Mouse (Mus musculus): ENCODE data around the gene Vrk2.

GRCm38 (mm10) chr11:26526861-26527260 lies 66.9 kb downstream of the Vrk2 start:
- TF ChIP-seq CTCF (IDR thresholded peaks at IDR 0.05; ENCODE audit: insufficient read depth, low read length): no peak
- TF ChIP-seq POLR2A (IDR thresholded peaks at IDR 0.05; ENCODE audit: borderline replicate concordance, extremely low read depth, low read depth, low read length): no peak
